Mouse (Mus musculus) heart, embryonic 16.5 days (tissue): ENCODE measurements at regions not wholly inside any gene's neighbourhood (a gene's known extent, or its start where the extent isn't known, plus 50 kb on each side); places are given as distances from the start of the nearest gene placed in this dataset.

Source experiments
- ATAC-seq: fragments of 200-750 bp; cut with Nextera tagmentation; replicated peaks from 2 replicates; pipeline ENCODE4 v1.8.0; 2017; ENCODE audit warnings: moderate number of reproducible peaks; ENCODE audit not compliant: insufficient read depth, low FRiP score; ENCODE audit errors: extremely low read depth
- H3K27ac ChIP-seq: fragments of 300-500 bp; sonication (generic); 2 replicates; pipeline ENCODE4 v1.5.1; 2014; ENCODE audit warnings: mild to moderate bottlenecking, low read length, control low read depth, moderate library complexity
- H3K27me3 ChIP-seq: fragments of 300-500 bp; sonication (generic); 2 replicates; pipeline ENCODE4 v1.6.1; 2014; ENCODE audit warnings: low read length, mixed read lengths; ENCODE audit not compliant: control insufficient read depth, insufficient read depth
- H3K36me3 ChIP-seq: fragments of 300-500 bp; sonication (generic); 2 replicates; pipeline ENCODE4 v1.6.1; 2014; ENCODE audit not compliant: control insufficient read depth, insufficient read depth
- H3K4me1 ChIP-seq: fragments of 300-500 bp; sonication (generic); 2 replicates; pipeline ENCODE4 v1.6.1; 2014; ENCODE audit warnings: low read length, mixed read lengths; ENCODE audit not compliant: control insufficient read depth, insufficient read depth
- H3K4me2 ChIP-seq: fragments of 300-500 bp; sonication (generic); 2 replicates; pipeline ENCODE4 v1.6.1; 2014; ENCODE audit warnings: low read depth, mild to moderate bottlenecking, control low read depth, low read length
- H3K4me3 ChIP-seq: fragments of 300-500 bp; sonication (generic); 2 replicates; pipeline ENCODE4 v1.5.1; 2014; ENCODE audit warnings: mild to moderate bottlenecking, control low read depth, low read length
- H3K9ac ChIP-seq: fragments of 300-500 bp; sonication (generic); 2 replicates; pipeline ENCODE4 v1.6.1; 2014; ENCODE audit warnings: low read length, control low read depth
- H3K9me3 ChIP-seq: fragments of 300-500 bp; sonication (generic); replicated peaks from 2 replicates; pipeline ENCODE4 v1.6.1; 2016; ENCODE audit warnings: low read length; ENCODE audit not compliant: control insufficient read depth
- WGBS: fragments of 180-500 bp; shearing (Covaris S2); extraction: QIAGEN DNeasy Blood & Tissue Kit; methylation state at CpG from one replicate; pipeline ENCODE4 v1.1.7; 2014; 5-methylcytosine and 5-hydroxymethylcytosine counted together

DNA sequence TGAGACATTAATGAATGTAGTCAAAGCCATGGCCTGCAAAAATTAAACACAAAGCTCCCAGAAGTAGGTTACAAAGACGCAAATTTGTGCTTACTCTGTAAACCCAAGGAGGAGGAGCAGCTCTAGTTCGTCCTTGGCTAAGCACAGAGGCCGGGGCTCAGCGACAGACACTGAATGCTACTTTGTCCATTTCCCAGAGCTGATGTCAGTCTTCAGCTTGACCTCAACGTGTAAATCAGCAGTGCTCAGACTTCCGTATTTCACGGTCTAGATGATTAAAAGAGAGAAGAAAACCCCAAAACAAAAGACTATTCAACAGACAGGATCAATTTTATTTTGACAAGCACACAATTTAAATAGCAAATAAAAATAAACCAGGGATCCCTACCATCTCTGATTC, 534.7 kb downstream of the Ptprc start:
- no peaks in the 10 kb centered on the region; the same call in 1 of the 2 replicates for H3K4me1 ChIP-seq
- 50% methylated on average over 7 of the region's 7 CpGs for whole genome bisulfite sequencing
- no peak for ATAC-seq
- H3K27ac ChIP-seq, result no peak overlapping the region
- no peaks in the 10 kb centered on the region for H3K9me3 ChIP-seq
- no peaks in the 10 kb centered on the region for H3K27me3 ChIP-seq
- no peak overlapping the region for H3K4me2 ChIP-seq
- no peaks in the 10 kb centered on the region for H3K36me3 ChIP-seq
- H3K9ac ChIP-seq, result no peak overlapping the region
- no peak overlapping the region for H3K4me3 ChIP-seq

DNA sequence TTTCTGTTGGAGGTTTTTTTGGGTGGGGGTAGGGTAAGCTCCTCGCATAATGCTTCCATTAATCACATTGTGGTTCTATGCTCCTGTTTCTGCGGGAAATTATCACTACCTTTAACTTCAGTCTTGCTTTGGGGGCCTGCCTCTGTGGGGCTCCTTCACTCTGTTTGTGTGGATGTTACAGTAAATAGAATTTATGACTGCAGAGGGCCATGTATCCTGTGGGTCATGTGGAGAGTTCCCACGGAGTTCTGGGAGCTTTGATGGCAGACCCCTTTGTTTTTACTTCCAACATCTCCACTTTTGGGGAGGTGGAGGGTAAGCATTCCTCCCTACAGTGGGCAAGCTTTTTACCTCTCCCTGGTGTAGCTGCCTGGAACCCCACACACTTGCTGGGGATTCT, 538.6 kb downstream of the Ptprc start:
- H3K4me3 ChIP-seq, result no peak overlapping the region
- WGBS, result 57% methylated on average over 3 of the region's 3 CpGs
- H3K27ac ChIP-seq, result no peak overlapping the region
- H3K4me2 ChIP-seq, result no peak overlapping the region
- H3K36me3 ChIP-seq, result no peaks in the 10 kb centered on the region
- H3K9ac ChIP-seq, result no peak overlapping the region
- no peaks in the 10 kb centered on the region for H3K4me1 ChIP-seq
- no peak for ATAC-seq
- H3K9me3 ChIP-seq, result no peaks in the 10 kb centered on the region
- no peaks in the 10 kb centered on the region for H3K27me3 ChIP-seq

DNA sequence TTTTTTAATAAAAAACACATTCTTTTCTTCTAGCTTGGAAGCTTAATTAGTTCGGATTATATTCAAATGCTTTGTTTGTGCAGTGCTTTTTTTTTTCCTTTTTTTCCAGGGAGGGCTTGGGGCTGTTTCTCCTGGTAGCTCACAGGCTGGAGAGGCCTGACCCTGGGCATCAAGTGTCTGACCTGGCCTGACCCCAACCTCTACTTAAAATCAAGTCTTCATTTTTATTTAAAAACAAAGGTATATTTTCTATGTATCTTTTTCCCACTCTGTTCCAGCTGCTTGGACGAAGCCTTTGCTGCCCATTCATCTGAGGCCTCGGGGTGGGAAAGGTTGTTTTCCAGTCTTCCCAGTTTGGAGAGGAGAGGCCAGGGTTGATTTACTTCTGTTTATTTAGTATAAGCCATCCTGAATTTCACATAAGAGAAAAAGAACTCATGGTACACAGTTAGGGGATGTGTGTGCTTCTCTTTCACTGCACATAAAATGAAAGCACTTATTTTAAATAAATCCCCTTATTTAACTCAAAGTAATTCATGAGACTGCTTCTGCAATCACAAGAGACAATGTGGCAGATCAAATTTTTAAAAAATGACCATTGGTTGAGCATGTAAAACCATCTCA, 539.1 kb downstream of the Ptprc start:
- Histone ChIP-seq H3K27ac (no peak overlapping the region), H3K36me3 (no peaks in the 10 kb centered on the region), H3K4me1 (no peaks in the 10 kb centered on the region), H3K4me3 (no peak overlapping the region), H3K4me2 (no peak overlapping the region), H3K9ac (no peak overlapping the region), H3K9me3 (no peaks in the 10 kb centered on the region), H3K27me3 (no peaks in the 10 kb centered on the region)
- WGBS, result 77% methylated on average over 3 of the region's 3 CpGs
- no peak for ATAC-seq

DNA sequence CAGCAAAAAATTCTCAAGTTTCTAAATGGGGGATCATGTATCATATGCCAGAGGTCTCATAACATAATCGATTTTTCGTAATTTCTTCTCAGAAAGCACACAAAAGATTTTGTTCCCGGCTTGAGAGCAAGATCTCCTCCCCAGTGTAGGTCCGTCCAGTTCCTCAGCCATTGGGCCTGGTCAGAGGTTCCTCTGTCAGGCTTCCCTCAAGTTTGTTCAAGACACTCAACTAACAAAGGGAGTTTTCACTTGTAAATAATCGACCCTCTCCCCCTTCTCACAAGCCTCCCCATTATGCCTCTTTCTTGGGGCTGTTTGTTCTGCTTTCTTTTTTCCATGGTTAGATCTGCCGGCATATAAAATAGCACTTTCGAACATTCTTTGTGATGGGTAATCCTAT, 539.7 kb downstream of the Ptprc start:
- Histone ChIP-seq H3K36me3 (no peaks in the 10 kb centered on the region), H3K4me1 (no peaks in the 10 kb centered on the region), H3K9ac (no peak overlapping the region), H3K27ac (no peak overlapping the region), H3K4me2 (no peak overlapping the region), H3K9me3 (no peaks in the 10 kb centered on the region), H3K4me3 (no peak overlapping the region), H3K27me3 (no peaks in the 10 kb centered on the region)
- 78% methylated on average over 7 of the region's 7 CpGs for WGBS
- no peak for ATAC-seq

DNA sequence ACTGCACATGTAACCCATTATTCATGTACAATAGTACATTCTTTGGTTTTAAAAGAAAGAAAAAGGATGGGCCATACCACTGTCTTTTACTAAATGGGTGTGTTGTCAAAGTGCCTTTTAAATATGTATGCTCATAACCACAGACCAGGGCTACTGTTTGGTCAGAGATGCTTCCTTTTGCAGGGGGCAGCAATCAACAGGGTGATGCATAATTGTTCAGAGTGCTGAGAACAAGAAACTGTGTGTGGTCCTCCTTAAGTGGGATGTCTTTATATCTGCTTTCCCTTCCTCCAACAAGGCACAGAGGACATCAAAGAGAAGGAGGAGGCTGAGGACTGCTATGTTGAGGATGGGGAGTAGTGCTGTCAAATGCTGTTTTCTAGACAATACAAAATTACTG, 544.0 kb downstream of the Ptprc start:
- Histone ChIP-seq H3K4me2 (no peak overlapping the region), H3K27ac (no peak overlapping the region), H3K4me1 (no peaks in the 10 kb centered on the region), H3K9me3 (no peaks in the 10 kb centered on the region), H3K36me3 (no peaks in the 10 kb centered on the region), H3K9ac (no peak overlapping the region), H3K4me3 (no peak overlapping the region), H3K27me3 (no peaks in the 10 kb centered on the region)
- no peak for ATAC-seq

DNA sequence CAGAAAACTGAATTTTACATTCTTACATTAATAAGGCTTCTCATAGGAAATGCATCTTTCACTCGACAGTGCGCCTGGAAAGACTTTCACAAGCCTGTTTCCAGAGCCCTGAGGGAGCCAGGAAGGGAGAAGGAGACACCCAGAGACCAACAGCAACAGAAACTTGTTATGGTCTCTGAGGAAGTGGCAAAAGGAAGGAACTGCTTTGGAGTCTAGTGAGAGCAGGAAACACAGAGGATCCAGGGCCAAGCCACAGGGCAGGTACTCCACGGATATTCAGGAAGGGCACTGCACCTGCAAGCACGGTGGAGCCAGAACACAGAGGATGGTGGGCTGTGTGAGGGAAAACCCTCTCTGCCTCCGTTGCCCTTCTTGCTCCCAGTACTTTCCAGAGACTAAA, 554.8 kb downstream of the Ptprc start:
- Histone ChIP-seq H3K36me3 (no peaks in the 10 kb centered on the region), H3K27ac (peak overlapping the region; percentile 31; the same call in 1 of the 2 replicates), H3K9ac (no peak overlapping the region), H3K9me3 (no peaks in the 10 kb centered on the region), H3K27me3 (no peaks in the 10 kb centered on the region), H3K4me3 (no peak overlapping the region), H3K4me1 (peaks cover 4% of the 10 kb centered on the region), H3K4me2 (no peak overlapping the region)
- ATAC-seq, result no peak
- WGBS, result 66% methylated on average over 5 of the region's 5 CpGs

DNA sequence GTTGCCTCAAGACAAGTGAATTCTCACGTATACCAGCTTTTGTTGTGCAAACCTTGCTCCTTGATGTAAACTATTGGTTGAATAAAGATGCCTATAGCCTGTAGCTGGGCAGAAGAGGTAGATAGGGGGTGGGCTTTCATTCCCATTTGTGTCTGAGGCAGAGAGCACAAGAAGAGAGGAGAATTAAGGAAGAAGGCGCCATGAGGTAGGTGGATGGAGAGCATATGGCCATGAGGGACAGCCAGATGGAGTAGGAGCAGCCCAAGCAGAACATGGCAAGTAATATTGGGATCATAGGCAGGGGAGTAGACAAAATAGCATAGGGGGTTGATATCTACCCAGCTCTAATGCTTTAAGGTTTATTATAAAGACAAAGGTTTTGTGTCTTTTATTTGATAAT, 557.3 kb downstream of the Ptprc start:
- H3K4me3 ChIP-seq, result no peak overlapping the region
- no peaks in the 10 kb centered on the region for H3K36me3 ChIP-seq
- H3K9ac ChIP-seq, result no peak overlapping the region
- ATAC-seq, result no peak
- 90% methylated on average over 2 of the region's 2 CpGs for WGBS
- no peaks in the 10 kb centered on the region for H3K27me3 ChIP-seq
- peaks cover 4% of the 10 kb centered on the region for H3K4me1 ChIP-seq
- no peaks in the 10 kb centered on the region for H3K9me3 ChIP-seq
- no peak overlapping the region for H3K4me2 ChIP-seq
- H3K27ac ChIP-seq, result no peak overlapping the region

DNA sequence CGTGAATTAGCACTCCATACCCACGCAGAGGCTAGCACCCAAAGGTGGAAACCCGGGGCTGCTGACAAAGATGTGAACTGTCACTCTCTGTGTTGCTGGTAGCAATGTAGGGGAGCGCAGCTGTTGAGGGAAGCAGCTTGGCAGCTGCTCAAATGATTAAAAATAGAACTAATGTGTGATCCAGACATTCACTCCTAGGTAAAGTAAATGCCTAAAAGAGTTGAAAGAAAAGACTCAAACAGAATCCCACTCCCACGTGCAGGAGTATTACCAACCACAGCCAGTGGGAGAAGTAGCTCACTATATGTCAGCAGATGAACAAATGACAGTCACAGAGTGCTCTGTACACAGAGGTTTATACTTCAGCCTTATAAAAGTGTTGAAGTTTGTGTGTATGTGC, 558.0 kb downstream of the Ptprc start:
- peaks cover 4% of the 10 kb centered on the region for H3K4me1 ChIP-seq
- H3K4me2 ChIP-seq, result no peak overlapping the region; the same call in 1 of the 2 replicates
- peak; percentile 76; the same call in 1 of the 2 replicates for ATAC-seq
- H3K9ac ChIP-seq, result no peak overlapping the region
- H3K4me3 ChIP-seq, result no peak overlapping the region
- no peaks in the 10 kb centered on the region for H3K36me3 ChIP-seq
- WGBS, result 21% methylated on average over 5 of the region's 5 CpGs
- peak overlapping the region; percentile 66 for H3K27ac ChIP-seq
- no peaks in the 10 kb centered on the region for H3K27me3 ChIP-seq
- no peaks in the 10 kb centered on the region for H3K9me3 ChIP-seq

DNA sequence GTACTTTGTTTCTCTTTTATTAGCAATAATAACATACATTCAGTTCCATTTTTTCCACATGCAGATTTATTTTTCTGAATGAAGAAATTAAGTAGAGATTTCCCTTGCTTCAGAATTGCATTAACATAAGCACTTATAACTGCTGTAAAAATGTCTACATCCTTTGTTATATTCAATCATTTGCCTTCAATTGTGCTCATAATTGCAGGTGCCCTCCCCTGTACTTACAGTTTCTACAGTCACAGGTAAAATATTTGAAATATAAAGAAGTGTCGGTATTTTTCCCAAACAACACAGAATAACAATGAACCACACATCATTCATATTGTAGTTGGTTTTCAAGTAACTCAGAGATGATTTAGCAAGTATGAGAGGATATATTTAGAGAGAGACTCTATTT, 568.8 kb downstream of the Ptprc start:
- ATAC-seq, result no peak
- H3K4me1 ChIP-seq, result no peaks in the 10 kb centered on the region
- no peaks in the 10 kb centered on the region for H3K36me3 ChIP-seq
- WGBS, result 81% methylated on average over 1 of the region's 1 CpGs
- H3K9me3 ChIP-seq, result no peaks in the 10 kb centered on the region
- H3K27ac ChIP-seq, result no peak overlapping the region
- H3K4me2 ChIP-seq, result no peak overlapping the region
- no peak overlapping the region for H3K4me3 ChIP-seq
- no peak overlapping the region for H3K9ac ChIP-seq
- no peaks in the 10 kb centered on the region for H3K27me3 ChIP-seq
